Mouse (Mus musculus) forelimb bud, embryonic 11.5 days (tissue): ENCODE measurements around the gene Dhx35.
A peak's percentile ranks its signal among the peaks of the same experiment; 100 is the strongest.

Source experiments
- DNase-seq: peaks from one replicate; pipeline ENCODE4 v3.0.0-alpha.2; 2012; ENCODE audit warnings: low read depth, low spot score

Dhx35 gene

DNA sequence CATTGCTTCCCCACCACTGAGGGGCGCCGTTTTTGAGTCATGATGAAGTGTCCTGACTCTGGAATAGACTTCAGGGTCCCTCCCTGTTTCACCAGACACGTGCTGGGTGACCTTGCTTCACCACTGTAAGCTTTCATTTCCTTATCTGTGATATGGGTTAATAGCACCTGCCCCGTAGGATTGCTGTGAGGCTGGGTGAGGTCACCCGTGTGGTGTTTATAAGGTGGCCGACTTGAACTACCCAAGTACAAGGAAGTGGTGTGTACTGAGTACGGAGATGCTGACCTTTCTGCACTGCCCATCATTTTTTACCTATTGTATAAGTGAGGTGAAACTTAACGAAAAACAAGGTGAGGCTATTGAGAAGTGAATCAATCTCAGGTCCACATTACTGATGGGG is 9.0 kb downstream of the Dhx35 start:
- DNase-seq = no peak

DNA sequence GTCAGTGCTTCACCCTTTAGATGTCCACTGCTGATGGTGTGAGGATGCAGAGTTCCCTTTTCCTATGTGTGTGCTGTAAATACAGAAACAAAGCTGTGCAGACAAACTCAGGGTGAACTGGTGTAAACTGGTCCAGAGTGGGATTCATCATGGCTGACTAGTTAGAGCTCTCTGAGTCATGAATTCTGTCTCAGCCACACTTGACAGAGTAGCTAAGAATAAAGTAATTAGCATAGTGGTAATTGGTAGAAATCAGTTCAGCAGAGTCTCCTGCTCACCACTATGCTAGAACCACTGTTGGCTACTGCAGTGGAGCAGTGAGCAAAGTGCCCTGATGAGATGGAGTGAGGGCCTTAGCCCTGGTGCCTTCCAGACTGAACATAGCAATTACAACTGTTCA is 21.1 kb downstream of the Dhx35 start:
- no peak for DNase-seq

DNA sequence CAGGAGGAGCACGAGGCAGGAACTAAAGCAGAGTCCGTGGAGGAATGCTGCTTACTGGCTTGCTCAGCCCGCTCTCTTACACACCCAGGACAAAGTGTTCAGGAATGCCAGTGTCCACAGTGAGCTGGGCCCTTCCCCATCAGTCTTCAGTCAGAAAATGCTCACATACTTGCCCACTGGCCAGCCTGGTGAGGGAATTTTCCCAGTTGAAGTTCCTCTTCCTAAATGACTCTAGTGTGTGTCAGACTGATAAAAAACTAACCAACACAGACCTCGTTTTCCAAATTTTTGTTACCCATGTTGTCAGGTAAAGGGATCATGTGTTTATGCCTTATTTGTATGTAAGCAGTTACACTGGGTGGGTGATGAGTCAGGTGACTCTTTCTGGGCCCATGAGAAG is 21.6 kb downstream of the Dhx35 start:
- no peak for DNase-seq

DNA sequence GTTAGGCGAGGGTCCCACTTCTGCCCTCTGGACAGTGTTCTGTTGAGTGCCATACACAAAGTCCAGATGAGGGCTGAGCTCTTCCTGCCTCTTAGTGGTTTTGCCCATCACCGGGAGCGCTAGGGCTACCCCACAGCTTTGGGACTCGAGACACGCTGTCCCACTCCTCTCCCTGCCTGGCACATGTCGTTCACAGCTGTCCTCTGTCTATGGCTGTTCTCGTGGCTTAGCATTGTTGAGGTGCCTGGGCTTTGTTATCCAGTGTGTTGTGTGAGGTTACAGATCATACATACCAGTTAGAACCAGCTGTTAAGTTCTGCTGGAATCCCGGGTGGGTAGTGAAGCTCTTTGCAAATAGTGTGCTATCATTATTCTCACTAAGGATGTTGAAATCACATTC is 23.1 kb downstream of the Dhx35 start:
- no peak for DNase-seq

DNA sequence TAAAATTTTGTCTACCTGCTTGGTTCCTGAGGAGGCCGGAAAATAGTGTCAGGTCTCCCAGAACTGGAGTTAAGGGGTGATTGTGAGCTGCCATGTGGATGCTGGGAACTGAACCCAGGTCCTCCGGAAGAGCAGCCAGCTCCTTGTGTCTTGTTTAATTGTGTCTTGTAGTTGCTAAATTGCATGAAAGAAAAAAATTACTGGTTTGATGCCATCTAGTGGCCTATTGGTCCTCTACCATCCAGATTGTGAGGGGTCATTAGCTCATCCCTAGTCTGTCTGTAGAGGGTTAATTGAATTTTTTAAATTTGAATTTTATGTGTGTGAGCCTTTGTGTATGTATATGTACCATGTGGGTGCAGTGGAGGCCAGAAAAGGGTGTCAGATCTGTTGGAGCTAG is 33.5 kb downstream of the Dhx35 start:
- DNase-seq = no peak

DNA sequence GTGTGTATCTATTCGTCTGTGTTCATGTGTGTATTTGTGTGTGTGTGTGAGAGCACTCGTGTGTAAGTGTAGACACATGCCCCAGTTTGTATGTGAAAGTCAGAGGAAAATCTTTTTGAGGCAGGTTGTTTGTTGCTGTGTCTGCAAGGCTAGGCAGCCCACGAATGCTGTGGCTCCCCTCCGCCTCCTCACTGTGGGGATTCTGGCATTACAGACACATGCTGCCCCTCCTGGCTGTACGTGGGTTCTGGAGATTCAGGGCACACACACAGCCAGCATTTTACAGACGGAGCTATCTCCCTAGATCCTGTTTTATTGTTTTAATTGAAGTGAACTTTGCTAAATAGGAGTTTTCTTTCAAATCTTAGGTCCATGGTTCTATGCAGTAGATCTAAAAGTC is 35.1 kb downstream of the Dhx35 start:
- DNase-seq = no peak

DNA sequence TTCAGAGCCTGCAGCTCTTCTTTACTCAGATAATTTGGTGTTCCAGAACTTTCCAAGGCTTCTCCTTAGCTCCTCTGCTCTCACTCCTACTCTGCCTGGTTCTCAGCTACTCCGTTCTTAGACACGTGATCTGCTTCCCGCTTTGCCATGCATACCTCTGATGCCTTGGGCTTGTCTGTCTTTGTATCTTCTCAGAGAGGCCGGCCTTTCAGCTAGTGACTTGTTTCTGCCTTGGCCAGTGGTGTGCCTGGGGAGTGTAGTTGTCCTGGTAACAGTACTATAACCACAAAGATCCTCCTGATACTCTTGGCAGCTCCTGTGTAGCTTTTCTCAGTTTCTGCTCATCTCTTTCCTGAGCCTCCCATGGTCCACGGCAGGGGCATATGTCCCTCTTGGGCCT is 38.6 kb downstream of the Dhx35 start:
- no peak for DNase-seq

DNA sequence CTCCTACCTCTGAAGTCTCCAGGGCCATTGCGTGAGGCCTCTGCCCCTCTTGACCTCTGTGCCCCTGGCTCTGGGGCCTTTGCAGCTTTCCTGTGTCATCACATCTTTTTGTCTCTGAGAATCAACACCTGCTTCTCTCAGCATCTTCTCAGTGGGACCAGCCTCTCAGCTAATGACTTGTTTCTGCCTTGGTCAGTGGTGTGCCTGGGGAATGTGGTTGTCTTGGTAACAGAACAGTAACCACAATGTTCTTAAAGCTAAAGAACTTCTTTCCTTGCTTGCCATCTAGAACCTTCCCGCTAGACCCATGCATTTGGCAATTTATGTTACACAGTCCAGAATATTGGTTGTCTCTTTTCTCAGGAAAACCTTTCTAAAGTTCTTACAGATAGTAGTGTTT is 39.0 kb downstream of the Dhx35 start:
- no peak for DNase-seq

DNA sequence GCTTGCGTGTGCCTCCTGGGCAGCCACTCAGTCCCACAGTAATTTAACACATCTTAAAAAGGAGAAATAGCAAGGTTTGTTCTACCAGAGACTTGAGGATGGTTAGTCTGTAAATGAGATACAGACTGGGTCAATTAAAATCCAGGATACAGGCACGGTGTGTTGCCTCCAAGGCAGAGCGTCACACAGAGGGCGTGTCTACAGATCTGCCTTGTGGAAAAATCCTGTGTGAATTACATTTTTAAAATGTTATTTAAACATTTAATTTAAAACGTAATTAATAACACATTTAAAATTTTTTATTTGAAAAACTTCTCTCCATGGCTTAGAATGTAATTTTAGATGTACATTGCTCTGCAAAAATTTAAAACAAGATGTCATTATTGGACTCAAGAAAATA is 48.7 kb downstream of the Dhx35 start:
- DNase-seq = no peak

DNA sequence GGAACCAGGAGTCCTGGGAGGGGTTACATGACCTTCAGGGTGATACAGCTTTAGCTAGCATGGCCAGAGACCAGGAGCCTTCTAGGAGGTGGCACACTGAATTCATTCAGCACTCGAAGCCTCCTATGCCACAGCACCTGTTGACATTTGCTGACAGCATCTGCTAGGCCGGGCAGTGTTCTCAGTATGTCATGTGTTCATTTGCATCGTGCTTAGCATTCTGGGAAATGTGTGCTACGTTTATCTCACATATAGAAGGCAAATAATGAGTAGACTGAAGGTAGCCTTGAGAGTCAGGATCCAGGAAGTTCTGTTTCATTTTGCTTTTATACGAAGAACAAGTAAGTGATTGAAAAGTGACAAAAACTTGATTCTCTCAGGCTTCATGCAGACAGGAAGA is 50.4 kb downstream of the Dhx35 start:
- no peak for DNase-seq

DNA sequence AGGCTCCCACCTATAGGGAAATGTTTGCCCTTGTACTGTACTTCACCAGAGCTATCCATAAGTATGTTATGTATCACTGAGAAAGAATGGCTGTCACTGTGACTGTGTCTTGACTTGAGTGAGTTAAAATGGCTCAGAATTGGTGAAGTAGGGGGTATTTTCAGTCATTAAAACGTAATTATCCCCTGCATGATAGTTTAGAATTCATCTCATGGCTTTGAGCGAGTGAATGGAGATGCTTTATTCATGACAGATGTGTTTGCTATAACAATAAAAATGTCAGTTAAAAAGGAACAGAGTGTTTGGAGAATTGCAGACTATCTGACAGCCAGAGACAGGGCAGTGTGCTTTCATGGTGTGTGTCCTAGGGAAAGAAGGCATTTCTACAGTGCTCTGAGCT is 51.6 kb downstream of the Dhx35 start:
- no peak for DNase-seq

DNA sequence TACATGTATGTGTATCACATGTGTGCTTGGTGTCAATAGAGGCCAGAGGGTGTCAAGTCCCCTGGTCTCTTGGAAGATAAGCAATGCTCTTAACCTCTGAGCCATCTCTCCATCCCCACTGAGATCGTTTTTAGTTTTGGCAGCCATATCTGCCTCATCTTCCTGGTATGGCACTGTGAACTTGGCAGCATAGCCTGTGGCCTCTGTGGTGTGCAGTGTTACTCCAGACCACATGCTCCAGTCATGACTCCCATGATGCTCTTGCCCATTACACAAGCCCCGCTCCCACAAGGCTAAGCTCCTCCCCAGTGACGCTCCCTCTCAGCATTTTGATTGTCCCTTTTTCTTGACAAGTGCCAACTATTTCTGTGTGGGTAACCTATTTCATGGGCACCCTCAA is 53.4 kb downstream of the Dhx35 start:
- no peak for DNase-seq

DNA sequence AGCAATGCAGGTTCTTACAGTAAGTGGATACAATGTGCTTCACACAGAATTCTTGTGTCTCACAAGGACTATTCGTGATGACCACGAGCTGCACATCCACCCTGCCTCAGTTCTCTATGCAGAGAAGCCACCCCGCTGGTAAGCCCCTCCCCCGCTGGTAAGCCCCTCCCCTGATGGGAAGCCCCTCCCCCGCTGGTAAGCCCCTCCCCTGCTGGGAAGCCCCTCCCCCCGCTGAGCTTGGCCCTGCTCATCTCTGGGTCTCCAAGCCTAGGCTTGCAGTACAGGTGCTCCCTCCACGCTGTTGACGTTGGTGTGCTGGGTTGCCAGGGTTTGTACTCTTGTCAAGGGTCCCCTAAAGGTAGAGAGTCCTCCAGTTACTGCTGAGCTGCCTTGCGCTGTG is 54.8 kb downstream of the Dhx35 start:
- DNase-seq = no peak

DNA sequence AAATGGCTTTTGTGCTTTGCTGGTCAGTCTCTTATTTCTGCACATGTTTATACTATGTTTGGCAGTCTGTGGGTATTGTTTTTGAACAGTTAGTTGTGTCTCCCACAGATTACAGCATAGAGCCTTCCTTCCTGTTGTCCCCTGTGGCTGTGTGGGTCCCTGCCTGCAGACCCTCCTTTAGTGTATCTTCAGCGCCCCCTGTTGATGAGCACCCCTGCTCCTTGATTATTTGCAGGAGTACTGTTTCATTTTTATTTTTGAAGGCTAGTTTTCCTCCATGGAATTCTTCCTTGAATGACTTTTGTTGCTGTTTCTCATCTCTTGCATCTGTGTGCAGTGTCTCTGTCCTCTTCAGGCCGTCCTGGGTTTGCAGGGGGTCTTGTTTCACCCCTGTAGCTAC is 58.0 kb downstream of the Dhx35 start:
- no peak for DNase-seq

DNA sequence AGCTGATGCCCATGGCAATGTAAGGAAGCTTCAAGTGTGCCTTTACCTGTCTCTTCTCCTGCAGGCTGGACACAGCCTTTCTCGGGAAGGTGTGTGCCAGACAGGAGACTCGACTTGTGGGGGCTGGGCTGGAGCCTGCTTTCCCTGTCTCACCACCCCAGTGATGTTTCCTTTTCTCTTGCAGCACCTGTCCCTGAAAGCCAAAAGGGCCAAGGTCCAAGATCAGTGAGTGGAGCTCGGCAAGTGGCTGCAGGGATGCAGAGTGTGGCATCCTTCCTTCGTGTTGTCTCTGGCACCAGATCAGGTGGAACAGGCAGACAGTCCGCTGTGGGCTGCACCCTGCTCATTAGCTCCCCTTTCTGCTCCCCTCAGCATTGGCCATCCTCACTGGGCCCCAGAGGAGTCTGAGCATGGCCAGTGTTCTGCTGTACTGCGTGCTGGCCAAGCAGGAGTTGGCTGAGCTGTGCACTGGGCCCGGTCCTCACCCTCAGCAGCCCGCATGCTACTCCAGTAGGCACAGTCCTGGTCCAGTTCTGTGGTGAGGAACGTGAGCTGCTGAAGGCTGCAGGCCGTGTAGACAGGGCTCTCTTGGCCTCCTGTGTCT is 62.4 kb downstream of the Dhx35 start:
- no peak for DNase-seq

DNA sequence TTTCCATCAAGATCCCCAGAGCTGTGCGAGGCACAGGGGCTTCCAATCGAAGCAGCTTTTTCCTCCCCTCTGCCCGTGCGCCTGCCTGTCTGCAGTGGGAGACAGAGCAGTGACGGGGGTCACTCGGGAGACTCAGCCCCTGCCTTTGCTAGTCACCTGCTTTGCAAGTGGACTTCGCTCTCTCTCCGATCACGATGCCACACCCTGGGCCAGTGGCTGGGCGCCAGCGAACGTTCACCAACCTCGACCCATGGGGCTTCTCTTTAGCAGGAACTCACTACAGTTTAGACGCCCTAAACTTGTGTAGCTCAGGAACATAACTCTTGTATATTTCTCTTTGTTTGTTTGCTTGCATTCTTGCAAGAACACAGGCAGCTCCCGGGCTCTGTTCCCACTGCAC is 63.0 kb downstream of the Dhx35 start:
- no peak for DNase-seq

DNA sequence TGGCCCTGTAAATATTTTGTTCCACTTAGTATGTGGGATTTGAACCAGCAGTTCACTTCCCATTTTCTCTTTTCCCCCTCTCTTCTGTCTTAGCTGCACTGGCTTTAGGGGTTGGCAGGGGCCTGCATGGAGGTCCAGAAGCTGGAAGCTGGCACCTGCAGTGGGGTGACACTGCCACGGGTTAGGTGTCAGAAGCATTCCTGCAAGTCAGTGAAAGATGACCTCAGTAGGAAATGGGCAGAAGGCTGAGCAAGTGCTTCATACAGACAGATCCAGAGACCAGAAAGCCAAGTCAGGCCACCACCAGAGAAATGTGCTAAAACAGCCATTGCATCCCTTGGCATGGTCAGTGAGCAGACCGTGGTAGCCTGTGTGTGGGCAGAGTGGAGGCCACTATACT is 66.5 kb downstream of the Dhx35 start:
- no peak for DNase-seq

DNA sequence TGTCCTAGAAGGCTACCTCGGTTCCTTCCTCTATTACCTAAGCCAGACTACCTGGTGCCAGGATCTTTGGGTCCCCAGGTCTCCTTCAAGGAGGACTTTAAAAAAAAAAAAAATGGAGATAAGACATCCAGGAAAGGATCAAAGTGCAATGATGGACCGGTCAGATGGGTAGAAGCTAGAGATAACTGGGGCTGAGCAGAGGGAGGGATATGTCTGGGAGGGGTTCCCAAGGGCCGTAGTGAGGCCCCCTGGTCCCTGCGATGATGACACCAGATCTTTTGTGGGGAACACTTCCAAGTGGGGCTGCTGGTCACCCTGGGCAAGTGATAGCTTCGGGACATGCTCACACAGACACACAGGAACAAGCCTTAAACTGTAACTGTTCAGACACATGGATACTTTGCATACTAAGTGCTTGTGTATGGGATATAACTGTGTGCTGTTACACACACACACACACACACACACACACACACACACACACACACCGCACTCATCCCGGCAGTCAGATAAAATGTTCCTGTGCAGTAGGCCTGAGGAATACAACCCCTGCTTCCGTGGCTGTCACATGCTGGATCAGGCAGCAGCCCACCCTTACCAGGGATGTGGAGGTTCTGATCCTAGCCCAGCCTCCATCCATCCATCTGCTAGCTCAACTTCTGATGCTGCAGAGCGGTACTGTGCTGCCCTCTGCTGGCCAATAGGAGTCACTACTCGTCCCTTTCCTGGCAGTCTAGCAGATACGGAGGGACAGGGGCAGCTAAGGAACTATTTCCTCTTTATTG is 68.9 kb downstream of the Dhx35 start:
- peak; percentile 76 for DNase-seq

DNA sequence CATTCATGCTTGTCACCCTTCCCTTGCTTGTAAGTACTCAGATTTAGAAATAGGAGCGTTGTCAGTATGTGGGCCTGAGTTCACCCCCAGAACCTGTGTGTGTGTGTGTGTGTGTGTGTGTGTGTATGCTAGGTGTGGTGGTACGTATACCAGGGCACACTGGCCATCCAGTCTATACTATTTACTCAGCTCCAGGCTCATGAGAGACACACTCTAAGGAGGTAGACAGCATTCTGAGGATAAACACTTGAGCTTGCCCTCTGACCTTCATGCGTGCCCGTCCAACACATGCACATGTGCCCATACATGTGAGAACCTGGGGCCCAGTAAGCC is 69.5 kb downstream of the Dhx35 start:
- DNase-seq = no peak

DNA sequence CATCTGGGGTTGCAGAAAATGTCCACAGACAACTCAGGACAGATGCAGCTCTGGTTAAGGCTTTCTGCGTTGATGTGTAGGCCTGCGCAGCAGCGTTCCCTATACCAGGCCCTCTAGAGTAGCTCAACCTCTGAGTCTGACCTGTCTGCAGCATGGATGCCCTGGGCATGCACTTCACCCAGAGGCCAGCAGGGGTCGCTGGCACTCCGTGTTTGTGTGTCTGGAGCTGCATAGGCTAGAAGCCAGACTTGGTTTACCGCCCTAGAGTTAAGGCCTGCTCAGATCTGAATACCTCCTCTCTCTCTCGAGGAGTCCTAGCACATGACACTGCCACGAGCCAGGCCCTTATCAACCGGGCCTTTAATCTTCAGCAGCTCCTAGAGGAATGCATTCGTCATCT is 70.8 kb downstream of the Dhx35 start:
- peak; percentile 84 for DNase-seq

DNA sequence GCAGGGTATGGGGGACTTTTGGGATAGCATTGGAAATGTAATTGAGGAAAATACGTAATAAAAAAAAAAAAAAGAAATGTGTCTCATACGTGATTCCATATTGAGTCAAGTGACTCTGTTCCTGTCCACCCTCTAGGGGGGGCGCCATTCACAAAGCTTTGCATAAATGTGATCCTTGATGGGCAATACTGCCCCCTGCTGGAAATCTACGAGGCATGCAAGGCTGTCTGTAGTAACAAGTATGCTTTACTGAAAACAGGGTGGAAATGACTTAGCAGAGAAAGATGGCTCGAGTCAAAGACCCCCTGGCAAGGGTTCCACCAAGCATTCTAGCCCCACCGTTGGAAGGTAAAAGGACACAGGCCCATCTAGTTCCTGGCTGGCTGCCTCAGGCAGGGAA is 92.0 kb downstream of the Dhx35 start:
- no peak for DNase-seq

DNA sequence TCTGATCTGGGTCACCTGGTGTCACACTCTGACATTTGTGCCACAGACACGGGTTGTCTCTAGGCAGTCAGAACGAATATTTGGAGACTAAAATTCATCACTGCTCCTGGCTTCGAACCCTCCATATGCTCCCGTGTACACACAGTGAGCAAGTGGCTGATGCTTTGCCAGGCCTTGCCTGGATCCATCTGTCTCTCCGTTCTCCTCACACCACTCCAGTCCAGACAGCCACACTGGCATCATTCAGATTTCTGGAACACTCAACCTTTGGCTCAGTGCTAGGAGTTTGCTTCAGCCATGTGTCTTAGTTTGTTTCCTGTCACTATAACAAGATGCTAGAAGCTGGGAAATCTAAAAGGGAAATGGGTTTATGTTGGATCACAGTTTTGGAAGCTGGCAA is 93.9 kb downstream of the Dhx35 start:
- DNase-seq = no peak

DNA sequence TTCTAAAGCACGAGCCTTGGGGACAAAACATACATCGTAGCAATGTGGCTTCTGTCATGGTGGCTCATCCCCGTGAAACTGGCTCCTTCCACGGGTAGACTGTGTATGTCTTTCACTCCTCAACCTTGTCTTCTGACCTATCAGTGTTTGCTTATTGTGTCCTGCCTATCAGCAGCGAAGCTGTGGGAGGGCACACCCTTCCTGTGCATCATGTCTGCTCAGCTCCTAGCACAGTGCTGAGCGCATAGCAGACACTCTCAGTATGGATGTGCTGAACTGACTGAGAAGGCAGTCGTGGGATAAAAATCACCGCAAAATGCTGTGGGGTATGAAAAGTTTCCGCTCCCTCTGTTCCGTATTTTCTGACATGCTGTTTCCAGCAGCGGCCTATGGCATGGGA is 94.6 kb downstream of the Dhx35 start:
- DNase-seq = no peak

DNA sequence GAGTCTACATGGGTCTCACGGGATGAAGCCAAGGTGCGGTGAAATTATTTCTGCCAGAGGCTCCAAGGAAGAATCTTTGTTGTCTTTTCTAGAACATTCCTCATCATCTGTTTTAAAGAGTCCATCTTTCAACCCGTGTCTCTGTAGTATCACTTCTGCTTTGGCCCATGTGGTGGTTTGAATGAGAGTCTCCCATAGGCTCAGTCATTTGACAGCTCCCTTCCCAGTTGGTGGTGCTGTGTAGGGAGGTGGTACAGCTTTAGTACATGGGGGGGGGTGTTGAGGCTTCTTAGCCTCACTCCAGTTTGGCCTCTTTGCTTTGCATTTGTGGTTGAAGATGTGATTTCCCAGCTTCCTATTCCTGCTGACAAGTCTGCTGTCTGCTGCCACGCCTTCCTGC is 96.7 kb downstream of the Dhx35 start:
- DNase-seq = no peak
